Mouse (Mus musculus) gastrocnemius, adult 8-10 months (tissue): ENCODE measurements around the gene Dnajc24. TPM values are rescaled to one million over a fixed set of nuclear protein-coding genes. Genes with fewer than 3 reads are reported as not detected.

Experiments
- DNase-seq, 2 experiments: peaks; one replicate each; pipeline ENCODE4 v3.0.0; 2022; ENCODE audit warnings: low spot score in 2 of 2
- microRNA-seq: library from miRNA; unstranded; fragments of <30 nt; microRNA quantifications from one replicate; pipeline ENCODE4 v1.2.0, GENCODE M21; 2022
- total RNA-seq, 4 experiments: library from RNA; stranded (reverse); gene quantifications; 2 replicates each; pipeline ENCODE4 v1.2.4; 2022

Dnajc24 gene
- 1 to 10 TPM; 5.5 to 7.8 (median 6.3) TPM for total RNA-seq

- DNase-seq = peak; percentile 75 to 77
Measured at GRCm38 (mm10) chr2:106002835-106003739, at the start of gene Dnajc24. TSS of gene Dnajc24 (minus strand) at chr2:106003549.

- DNase-seq = no peak
Measured at GRCm38 (mm10) chr2:106046686-106047085, 43.3 kb upstream of the Dnajc24 start.

GRCm38 (mm10) chr2:106042495-106042894 lies 39.1 kb upstream of the Dnajc24 start:
- no peak for DNase-seq

DNA sequence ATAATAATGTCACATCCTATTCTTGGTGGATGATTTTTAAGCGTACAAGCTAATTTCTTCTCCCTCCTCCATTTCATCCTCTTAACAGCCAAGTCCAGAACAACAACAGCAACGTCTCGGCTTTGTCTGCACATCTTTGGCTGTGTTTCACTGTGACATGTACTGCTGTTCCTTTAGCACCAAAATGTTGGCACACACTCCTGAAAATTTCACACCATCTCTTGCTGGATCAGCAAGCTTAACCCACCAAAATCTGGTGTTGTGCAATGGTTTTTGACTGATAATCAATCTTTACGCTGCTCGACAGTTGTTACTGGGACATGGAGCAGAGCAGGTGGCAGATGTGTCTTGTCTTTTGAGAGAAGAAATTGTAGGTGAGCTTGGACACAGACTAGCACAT lies 38.6 kb upstream of the Dnajc24 start:
- DNase-seq = no peak

DNA sequence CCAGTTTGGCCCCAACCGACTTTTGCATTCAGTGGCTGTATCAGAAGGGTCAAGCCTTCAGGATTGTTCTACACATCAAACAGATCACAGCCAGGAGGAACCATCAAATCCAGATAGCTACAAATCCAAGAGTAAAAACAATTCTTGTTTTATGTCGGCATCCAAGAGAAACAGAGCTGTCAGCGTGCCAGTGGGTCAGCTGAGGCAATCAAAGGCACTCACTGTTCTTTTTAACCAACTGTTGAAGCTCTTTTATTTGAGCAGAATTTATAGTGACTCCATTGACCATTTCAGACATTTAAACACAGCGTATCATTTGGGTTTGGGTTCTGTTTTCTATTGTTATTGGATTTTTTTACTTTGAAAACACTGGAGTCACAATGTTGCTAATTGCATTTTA lies 34.9 kb upstream of the Dnajc24 start:
- DNase-seq = no peak

GRCm38 (mm10) chr2:106024895-106025294 lies 21.5 kb upstream of the Dnajc24 start:
- no peak for DNase-seq

GRCm38 (mm10) chr2:106008415-106008814 lies 5.1 kb upstream of the Dnajc24 start:
- DNase-seq = no peak

DNA sequence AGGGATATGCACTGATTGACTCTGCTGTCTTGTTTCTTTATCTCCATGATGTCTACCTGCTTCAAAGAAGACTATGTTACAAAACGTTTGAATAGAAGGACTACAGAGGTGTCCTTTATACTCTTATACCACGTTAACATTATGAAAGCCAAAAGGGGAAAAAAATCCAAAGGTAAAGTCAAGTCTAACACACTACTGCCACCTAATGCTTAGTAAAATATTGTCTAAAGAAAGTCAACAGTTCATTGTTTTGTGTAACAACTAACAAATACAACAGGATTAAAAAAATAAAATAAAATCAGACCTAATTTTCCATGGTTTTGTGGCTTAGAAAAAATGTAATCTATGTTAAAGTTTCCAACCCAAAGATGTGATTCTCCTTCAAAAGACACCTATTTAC lies 15.3 kb downstream of the Dnajc24 start:
- DNase-seq = no peak

GRCm38 (mm10) chr2:105987131-105987530 lies 16.2 kb downstream of the Dnajc24 start:
- no peak for DNase-seq

DNA sequence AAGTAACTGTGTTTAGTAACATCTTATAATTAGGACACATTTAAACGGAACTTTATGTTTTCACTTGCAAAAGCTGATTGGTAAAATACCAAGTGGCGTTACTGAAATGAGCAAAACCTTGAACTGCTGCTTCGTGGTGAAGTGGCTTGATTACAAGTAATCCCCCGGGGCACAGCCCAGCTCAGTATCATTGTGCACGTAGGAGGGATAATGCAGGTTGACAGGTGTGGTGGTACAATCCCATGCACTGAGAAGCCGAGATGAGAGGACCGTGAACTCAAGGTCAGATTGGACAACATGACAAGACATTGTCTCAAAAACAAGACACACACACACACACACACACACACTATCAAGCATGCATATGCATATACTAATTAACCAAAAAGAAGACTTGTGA lies 18.1 kb downstream of the Dnajc24 start:
- DNase-seq = no peak

DNA sequence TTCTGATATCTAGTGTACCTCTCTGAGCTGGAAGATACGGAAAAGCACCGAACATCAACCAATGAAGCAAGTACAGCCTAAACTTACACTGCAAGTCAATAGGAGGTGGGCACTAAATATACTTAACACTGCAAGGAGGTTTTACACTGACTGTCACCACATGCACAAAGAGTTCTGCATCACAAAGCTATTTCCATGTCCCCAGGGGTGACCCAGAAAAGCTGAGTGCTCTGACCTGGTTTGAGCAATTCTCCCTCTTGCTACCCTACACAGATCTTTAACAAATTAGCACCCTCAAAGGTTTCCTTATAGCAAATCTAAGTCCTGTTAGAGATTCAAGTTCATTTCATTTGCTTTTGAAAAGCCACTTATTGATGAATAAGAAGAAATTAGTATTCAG lies 25.3 kb downstream of the Dnajc24 start:
- DNase-seq = no peak

DNA sequence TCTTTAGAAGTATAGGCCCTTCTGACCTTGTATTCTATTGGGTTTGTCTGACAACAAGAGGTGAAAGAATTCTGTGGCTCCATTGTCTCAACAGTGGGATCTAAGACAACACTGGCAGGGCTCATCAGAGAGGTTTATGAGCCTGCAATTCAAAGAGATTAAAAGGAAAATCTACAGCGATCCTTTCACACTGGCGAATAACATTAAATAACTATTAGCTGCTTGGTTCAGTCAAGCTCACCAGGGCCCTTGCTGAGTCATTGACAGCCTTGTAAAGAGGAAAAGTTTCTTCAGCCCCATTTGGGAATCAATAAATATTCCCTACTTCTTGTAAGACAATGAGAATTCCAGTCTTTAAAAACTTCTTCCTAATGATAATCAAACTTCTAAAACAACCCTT lies 29.4 kb downstream of the Dnajc24 start:
- no peak for DNase-seq

GRCm38 (mm10) chr2:105963447-105963846 lies 39.9 kb downstream of the Dnajc24 start:
- no peak for DNase-seq

- no peak for DNase-seq
Measured at GRCm38 (mm10) chr2:105953862-105954261, 49.5 kb downstream of the Dnajc24 start.

- DNase-seq = no peak
Measured at GRCm38 (mm10) chr2:105951350-105951940, 51.9 kb downstream of the Dnajc24 start.

- no peak for DNase-seq
Measured at GRCm38 (mm10) chr2:105950131-105950530, 53.2 kb downstream of the Dnajc24 start.

- no peak for DNase-seq
Measured at GRCm38 (mm10) chr2:105917623-105918346, 85.6 kb downstream of the Dnajc24 start.

Small RNA genes within 50 kb of the gene (microRNA-seq; reads per million reads assigned to microRNA genes)
- not detected for gene Gm22002

Other genes starting within 250 kb of the Dnajc24 start
- 10 to 100 TPM in 1 of 4 experiments, 1 to 10 TPM in 3; 8.1 to 10.2 (median 8.9) TPM for gene Elp4, start 99.0 kb downstream of the Dnajc24 start, total RNA-seq
- 10 to 100 TPM; 78.1 to 98.1 (median 90.0) TPM for gene Immp1l, start 98.9 kb downstream of the Dnajc24 start, total RNA-seq